In the genomic region with DNA sequence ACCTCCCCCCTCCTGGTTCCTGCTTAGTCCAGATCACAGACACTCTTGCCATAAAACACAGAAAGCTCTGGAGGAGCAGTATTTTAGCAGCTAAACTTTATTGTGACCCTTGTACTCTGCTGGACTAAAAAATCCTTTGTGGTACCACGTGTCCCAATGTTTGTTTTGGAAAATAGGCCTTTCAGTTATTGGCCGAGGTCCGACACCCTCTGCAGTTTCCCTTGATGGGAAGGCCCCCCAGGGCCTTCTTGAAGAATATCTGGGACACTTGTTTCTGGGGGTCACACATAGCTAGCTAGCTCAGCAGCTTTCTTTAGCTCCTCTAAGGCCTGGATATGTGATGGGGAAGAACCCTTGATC, we compare ENCODE assay signal across 9 mouse cellular contexts. TPM values are rescaled to one million over a fixed set of nuclear protein-coding genes. Genes with fewer than 3 reads are reported as not detected.
DNase-seq lines count a peak whose midpoint lies in the region; ATAC-seq and TF ChIP-seq lines count a peak whose summit lies in the region.
"Had no signal": no experiment of that assay in that cellular context is flagged by ENCODE, and none has a peak within 500 bp of the region (broad histone marks: within the 10 kb centered on the region; RNA-seq: fewer than 3 reads in every experiment).

No protein-coding gene starts in this region.

- H3K9me3 ChIP-seq in heart, postnatal 0 days (replicated peaks; ENCODE audit: control insufficient read depth, low read length): no peaks in the 10 kb centered on the region
- H3K9me3 ChIP-seq in limb, embryonic 13.5 days: no peaks in the 10 kb centered on the region
- no peaks in the 10 kb centered on the region for H3K9me3 ChIP-seq in stomach, postnatal 0 days (ENCODE audit: control insufficient read depth, low read length)

- no peak overlapping the region for H3K9ac ChIP-seq in heart, postnatal 0 days (replicated peaks; ENCODE audit: low read depth, low read length)
- H3K9ac ChIP-seq in limb, embryonic 13.5 days: peak overlapping the region; percentile 75; the same call in 1 of the 2 replicates
- H3K9ac ChIP-seq in stomach, postnatal 0 days (ENCODE audit: low read length): peak overlapping the region; percentile 74; the same call in 1 of the 2 replicates

- no peak for DNase-seq in thymus, adult 2 months
- no peak for DNase-seq in thymus, postnatal 25 days
- DNase-seq in heart, postnatal 0 days (ENCODE audit: low spot score): no peak
- no peak for DNase-seq in stomach, postnatal 0 days (ENCODE audit: low spot score)
- no peak for DNase-seq in layer of hippocampus, adult 11-12 months (ENCODE audit: low spot score)
- DNase-seq in right cerebral cortex, postnatal 25 days: no peak
- DNase-seq in adrenal gland, postnatal 10 days: no peak

- TF ChIP-seq CTCF in thymus, adult 2 months (IDR thresholded peaks at IDR 0.05; ENCODE audit: borderline replicate concordance, control insufficient read depth, extremely low read depth, insufficient read depth, low read length, poor library complexity): no peak
- no peak for TF ChIP-seq CTCF in heart, postnatal 0 days (IDR thresholded peaks at IDR 0.05; ENCODE audit: low read depth)
- TF ChIP-seq CTCF in stomach, postnatal 0 days (IDR thresholded peaks at IDR 0.05; ENCODE audit: low read depth): no peak

- H3K27ac ChIP-seq in thymus, adult 2 months (ENCODE audit: control insufficient read depth, insufficient read depth, low read length): no peak overlapping the region
- peak overlapping the region; percentile 11 for H3K27ac ChIP-seq in heart, postnatal 0 days (ENCODE audit: low read depth)
- no peak overlapping the region for H3K27ac ChIP-seq in limb, embryonic 13.5 days
- peak overlapping the region; percentile 88 for H3K27ac ChIP-seq in stomach, postnatal 0 days (replicated peaks)

- TF ChIP-seq POLR2A in thymus, adult 2 months (IDR thresholded peaks at IDR 0.05; ENCODE audit: control insufficient read depth, extremely low read depth, insufficient read depth, low read length, poor library complexity): no peak

- WGBS in thymus, adult 2 months: 93% methylated on average over 3 of the region's 3 CpGs
- 65% methylated on average over 3 of the region's 3 CpGs for WGBS in heart, postnatal 0 days
- WGBS in limb, embryonic 13.5 days: 52% methylated on average over 3 of the region's 3 CpGs
- WGBS in stomach, postnatal 0 days: 32% methylated on average over 3 of the region's 3 CpGs

- H3K4me2 ChIP-seq in heart, postnatal 0 days (ENCODE audit: low read depth, low read length): peak overlapping the region; percentile 82
- H3K4me2 ChIP-seq in limb, embryonic 13.5 days (replicated peaks): peak overlapping the region; percentile 96
- peak overlapping the region; percentile 94 for H3K4me2 ChIP-seq in stomach, postnatal 0 days (replicated peaks; ENCODE audit: low read depth)

- no peaks in the 10 kb centered on the region for H3K4me1 ChIP-seq in thymus, adult 2 months (replicated peaks; ENCODE audit: control insufficient read depth, insufficient read depth, low read length)
- H3K4me1 ChIP-seq in heart, postnatal 0 days (ENCODE audit: control insufficient read depth, insufficient read depth): peaks cover 12% of the 10 kb centered on the region; the same call in 1 of the 2 replicates
- peaks cover 12% of the 10 kb centered on the region; the same call in 1 of the 2 replicates for H3K4me1 ChIP-seq in limb, embryonic 13.5 days
- H3K4me1 ChIP-seq in stomach, postnatal 0 days (replicated peaks; ENCODE audit: control insufficient read depth, insufficient read depth): peaks cover 2% of the 10 kb centered on the region; the same call in 1 of the 2 replicates

- H3K27me3 ChIP-seq in thymus, adult 2 months (ENCODE audit: control insufficient read depth, insufficient read depth, low read length): peaks cover 7% of the 10 kb centered on the region
- no peaks in the 10 kb centered on the region for H3K27me3 ChIP-seq in heart, postnatal 0 days (ENCODE audit: control insufficient read depth, insufficient read depth, low read length)
- H3K27me3 ChIP-seq in limb, embryonic 13.5 days: peaks cover 13% of the 10 kb centered on the region
- H3K27me3 ChIP-seq in stomach, postnatal 0 days (ENCODE audit: control insufficient read depth, insufficient read depth, low read length): no peaks in the 10 kb centered on the region

- H3K4me3 ChIP-seq in thymus, adult 2 months (ENCODE audit: control insufficient read depth, insufficient read depth, low read length): 0 out of 2 replicates have a peak overlapping the region, but pooled peaks have one; percentile 4
- H3K4me3 ChIP-seq in heart, postnatal 0 days (ENCODE audit: low read depth, low read length): peak overlapping the region; percentile 56
- peak overlapping the region; percentile 61 for H3K4me3 ChIP-seq in limb, embryonic 13.5 days
- peak overlapping the region; percentile 65 for H3K4me3 ChIP-seq in stomach, postnatal 0 days (ENCODE audit: low read depth, low read length)

- no peak for TF ChIP-seq EP300 in heart, postnatal 0 days (IDR thresholded peaks at IDR 0.05; ENCODE audit: low read depth)
- TF ChIP-seq EP300 in stomach, postnatal 0 days (optimal IDR thresholded peaks at IDR 0.05): no peak

- ATAC-seq in heart, postnatal 0 days (ENCODE audit: insufficient read depth, low read depth): no peak
- ATAC-seq in limb, embryonic 13.5 days (ENCODE audit: low FRiP score, low read depth): no peak
- no peak for ATAC-seq in stomach, postnatal 0 days (ENCODE audit: low FRiP score, low TSS enrichment)
- ATAC-seq: activated CD4-positive, CD25-positive, alpha-beta regulatory T cell, adult 4 months had no signal

- no peaks in the 10 kb centered on the region for H3K36me3 ChIP-seq in thymus, adult 2 months (ENCODE audit: control insufficient read depth, insufficient read depth, low read length)
- 0 out of 2 replicates have a peak, but pooled peaks cover 6% of the 10 kb centered on the region for H3K36me3 ChIP-seq in heart, postnatal 0 days (replicated peaks; ENCODE audit: control insufficient read depth, insufficient read depth, low read length)
- peaks cover 3% of the 10 kb centered on the region; the same call in 1 of the 2 replicates for H3K36me3 ChIP-seq in limb, embryonic 13.5 days
- peaks cover 3% of the 10 kb centered on the region; the same call in 1 of the 2 replicates for H3K36me3 ChIP-seq in stomach, postnatal 0 days (ENCODE audit: control insufficient read depth, insufficient read depth, low read length)

RNA-seq across cellular contexts. Expression of a gene that starts 1.5 kb away (rescaled TPM):
- 19.9 and 30.7 TPM in 2 replicates for polyA plus RNA-seq in thymus, adult 2 months (2012; rRNA removed)
- total RNA-seq in heart, postnatal 0 days (2014; rRNA removed; ENCODE audit: low replicate concordance): 50.8 and 61.5 TPM in 2 replicates
- 25.6 and 27.6 TPM in 2 replicates for polyA plus RNA-seq in heart, postnatal 0 days (2015; fragmentation: Nextera tagmentation; extraction: Ambion mirVana)
- 25.5 and 26.5 TPM in 2 replicates for polyA plus RNA-seq in limb, embryonic 13.5 days (2015; fragmentation: Nextera tagmentation; extraction: Ambion mirVana)
- polyA plus RNA-seq in stomach, postnatal 0 days (2015; fragmentation: Nextera tagmentation; extraction: Ambion mirVana): 66.9 and 69.9 TPM in 2 replicates
- 10 to 100 TPM; 17.4 to 21.0 TPM for total RNA-seq in adrenal gland, postnatal 10 days (2021)
- polyA plus RNA-seq: activated CD4-positive, CD25-positive, alpha-beta regulatory T cell, adult 4 months had no signal

RNA-seq across cellular contexts. Expression of a gene that starts 28.5 kb away (rescaled TPM):
- polyA plus RNA-seq in thymus, adult 2 months (2012; rRNA removed): 127 and 164 TPM in 2 replicates
- 134 and 174 TPM in 2 replicates for total RNA-seq in heart, postnatal 0 days (2014; rRNA removed; ENCODE audit: low replicate concordance)
- 107 and 108 TPM in 2 replicates for polyA plus RNA-seq in heart, postnatal 0 days (2015; fragmentation: Nextera tagmentation; extraction: Ambion mirVana)
- polyA plus RNA-seq in limb, embryonic 13.5 days (2015; fragmentation: Nextera tagmentation; extraction: Ambion mirVana): 200 and 212 TPM in 2 replicates
- polyA plus RNA-seq in stomach, postnatal 0 days (2015; fragmentation: Nextera tagmentation; extraction: Ambion mirVana): 107 and 115 TPM in 2 replicates
- total RNA-seq in adrenal gland, postnatal 10 days (2021): 100 to 1,000 TPM; 112 to 134 TPM

Comparison
In these comparisons a context has a peak if more than half of its experiments do, and no peak if none do; other contexts are left out.
1. H3K27ac ChIP-seq: peak in heart, postnatal 0 days (single experiment) and stomach, postnatal 0 days (single experiment); none in thymus, adult 2 months (single experiment) and limb, embryonic 13.5 days (single experiment).
2. H3K4me3 ChIP-seq: peak in every context shown above with its lines; median percentile 65 in stomach, postnatal 0 days; 61 in limb, embryonic 13.5 days; 56 in heart, postnatal 0 days; 4 in thymus, adult 2 months.
3. Peak in every context shown above with its lines, with median percentiles within 50 percentile points of each other: H3K4me2 ChIP-seq.